In genomic region chr3:84260024-84260535, GRCm38 (mm10) we compare ENCODE assay signal across 8 mouse cellular contexts. TPM values are rescaled to one million over a fixed set of nuclear protein-coding genes. Genes with fewer than 3 reads are reported as not detected.
DNase-seq lines count a peak whose midpoint lies in the region; ATAC-seq lines count a peak whose summit lies in the region.

No protein-coding gene starts in this region.

- no peak for DNase-seq in kidney, adult 9 months
- DNase-seq in NIH3T3 (ENCODE audit: low read depth) = peak; percentile 20
- DNase-seq in layer of hippocampus, adult 11-12 months (ENCODE audit: low spot score) = no peak

- H3K4me3 ChIP-seq in kidney, embryonic 14.5 days (ENCODE audit: low read length) = peak overlapping the region; percentile 58
- H3K4me3 ChIP-seq in embryonic facial prominence, embryonic 15.5 days (replicated peaks) = peak overlapping the region; percentile 68
- H3K4me3 ChIP-seq in limb, embryonic 12.5 days (replicated peaks) = peak overlapping the region; percentile 64
- peak overlapping the region; percentile 66 for H3K4me3 ChIP-seq in neural tube, embryonic 13.5 days

- ATAC-seq in kidney, embryonic 14.5 days (ENCODE audit: low FRiP score, low TSS enrichment) = peak; percentile 48; the same call in 1 of the 2 replicates
- no peak for ATAC-seq in embryonic facial prominence, embryonic 15.5 days (ENCODE audit: insufficient number of reproducible peaks, low FRiP score, low TSS enrichment, low read depth)
- ATAC-seq in limb, embryonic 12.5 days (ENCODE audit: insufficient number of reproducible peaks, insufficient read depth, low FRiP score, low TSS enrichment, low read depth) = no peak; the same call in 1 of the 2 replicates
- ATAC-seq in neural tube, embryonic 13.5 days (ENCODE audit: low read depth) = peak; percentile 42
- ATAC-seq in erythroid progenitor cell, adult 5-6 weeks (replicated peaks; ENCODE audit: low FRiP score, poor library complexity, severe bottlenecking) = no peak

- no peaks in the 10 kb centered on the region for H3K27me3 ChIP-seq in kidney, embryonic 14.5 days (ENCODE audit: control insufficient read depth, insufficient read depth, low read length)
- H3K27me3 ChIP-seq in embryonic facial prominence, embryonic 15.5 days = no peaks in the 10 kb centered on the region; the same call in 1 of the 2 replicates
- H3K27me3 ChIP-seq in limb, embryonic 12.5 days = peaks cover 59% of the 10 kb centered on the region
- no peaks in the 10 kb centered on the region for H3K27me3 ChIP-seq in neural tube, embryonic 13.5 days

- H3K36me3 ChIP-seq in kidney, embryonic 14.5 days (ENCODE audit: control insufficient read depth, insufficient read depth, low read length) = no peaks in the 10 kb centered on the region
- no peaks in the 10 kb centered on the region for H3K36me3 ChIP-seq in embryonic facial prominence, embryonic 15.5 days
- H3K36me3 ChIP-seq in limb, embryonic 12.5 days = no peaks in the 10 kb centered on the region
- H3K36me3 ChIP-seq in neural tube, embryonic 13.5 days = no peaks in the 10 kb centered on the region

- H3K9ac ChIP-seq in kidney, embryonic 14.5 days (ENCODE audit: low read depth, low read length) = peak overlapping the region; percentile 71
- no peak overlapping the region for H3K9ac ChIP-seq in embryonic facial prominence, embryonic 15.5 days
- H3K9ac ChIP-seq in limb, embryonic 12.5 days (replicated peaks) = peak overlapping the region; percentile 70; the same call in 1 of the 2 replicates
- H3K9ac ChIP-seq in neural tube, embryonic 13.5 days = peak overlapping the region; percentile 91

- no peaks in the 10 kb centered on the region for H3K9me3 ChIP-seq in kidney, embryonic 14.5 days (ENCODE audit: control insufficient read depth, low read length)
- no peaks in the 10 kb centered on the region for H3K9me3 ChIP-seq in embryonic facial prominence, embryonic 15.5 days (replicated peaks)
- H3K9me3 ChIP-seq in limb, embryonic 12.5 days = no peaks in the 10 kb centered on the region
- H3K9me3 ChIP-seq in neural tube, embryonic 13.5 days = no peaks in the 10 kb centered on the region

- no peak overlapping the region for H3K27ac ChIP-seq in kidney, embryonic 14.5 days (ENCODE audit: low read depth, low read length)
- H3K27ac ChIP-seq in embryonic facial prominence, embryonic 15.5 days (replicated peaks) = peak overlapping the region; percentile 89
- no peak overlapping the region for H3K27ac ChIP-seq in limb, embryonic 12.5 days
- peak overlapping the region; percentile 98 for H3K27ac ChIP-seq in neural tube, embryonic 13.5 days (replicated peaks)

- WGBS in kidney, embryonic 14.5 days = 2% methylated on average over 7 of the region's 8 CpGs
- WGBS in embryonic facial prominence, embryonic 15.5 days = 2% methylated on average over 8 of the region's 8 CpGs
- 4% methylated on average over 7 of the region's 8 CpGs for WGBS in limb, embryonic 12.5 days
- WGBS in neural tube, embryonic 13.5 days = under 1% methylated on average over 8 of the region's 8 CpGs

- H3K4me1 ChIP-seq in kidney, embryonic 14.5 days (ENCODE audit: control insufficient read depth, insufficient read depth, low read length) = peaks cover 25% of the 10 kb centered on the region
- H3K4me1 ChIP-seq in embryonic facial prominence, embryonic 15.5 days = peaks cover 9% of the 10 kb centered on the region
- peaks cover 30% of the 10 kb centered on the region for H3K4me1 ChIP-seq in limb, embryonic 12.5 days (replicated peaks)
- peaks cover 85% of the 10 kb centered on the region for H3K4me1 ChIP-seq in neural tube, embryonic 13.5 days (replicated peaks)

- peak overlapping the region; percentile 96 for H3K4me2 ChIP-seq in kidney, embryonic 14.5 days (replicated peaks; ENCODE audit: low read depth, low read length)
- H3K4me2 ChIP-seq in embryonic facial prominence, embryonic 15.5 days (replicated peaks) = peak overlapping the region; percentile 92
- H3K4me2 ChIP-seq in limb, embryonic 12.5 days = peak overlapping the region; percentile 98
- peak overlapping the region; percentile 79 for H3K4me2 ChIP-seq in neural tube, embryonic 13.5 days

RNA-seq across cellular contexts. Expression of gene Trim2, which starts 46.6 kb away (rescaled TPM):
- 21.6 and 32.6 TPM in 2 replicates for polyA plus RNA-seq in kidney, embryonic 14.5 days (2014; fragmentation: Nextera tagmentation; extraction: Ambion mirVana)
- polyA plus RNA-seq in embryonic facial prominence, embryonic 15.5 days (2015; fragmentation: Nextera tagmentation; extraction: Ambion mirVana) = 29.5 and 31.0 TPM in 2 replicates
- 17.8 and 18.5 TPM in 2 replicates for polyA plus RNA-seq in limb, embryonic 12.5 days (2016; fragmentation: Nextera tagmentation; extraction: Ambion mirVana)
- polyA plus RNA-seq in neural tube, embryonic 13.5 days (2015; fragmentation: Nextera tagmentation; extraction: Ambion mirVana) = 126 and 142 TPM in 2 replicates
- total RNA-seq in erythroid progenitor cell, adult 5-6 weeks (2015; ENCODE audit: low replicate concordance) = 4.3 and 10.9 TPM in 2 replicates
- 8.9 and 11.4 TPM in 2 replicates for total RNA-seq in erythroid progenitor cell, adult 5-6 weeks (2017; ENCODE audit: low replicate concordance)

Comparison
In these comparisons a context has a peak if more than half of its experiments do, and no peak if none do; other contexts are left out.
1. ATAC-seq: peak in kidney, embryonic 14.5 days (single experiment) and neural tube, embryonic 13.5 days (single experiment); none in embryonic facial prominence, embryonic 15.5 days (single experiment), limb, embryonic 12.5 days (single experiment) and erythroid progenitor cell, adult 5-6 weeks (single experiment).
2. H3K27ac ChIP-seq: peak in embryonic facial prominence, embryonic 15.5 days (single experiment) and neural tube, embryonic 13.5 days (single experiment); none in kidney, embryonic 14.5 days (single experiment) and limb, embryonic 12.5 days (single experiment).
3. Peak in every context shown above with its lines, with median percentiles within 50 percentile points of each other: H3K4me2 ChIP-seq and H3K4me3 ChIP-seq.